Mouse (Mus musculus) heart, adult 2 months (tissue): ENCODE measurements around the gene Mindy4b-ps.

Experiments
- CTCF ChIP-seq: fragments of 200-600 bp; IDR thresholded peaks from 2 replicates; pipeline ENCODE4 v1.8.1; 2022; ENCODE audit warnings: antibody characterized with exemption, mild to moderate bottlenecking, moderate library complexity
- POLR2A ChIP-seq: fragments of 200-500 bp; IDR thresholded peaks from 2 replicates; pipeline ENCODE4 v1.6.1; 2011; ENCODE audit warnings: mild to moderate bottlenecking, low read depth, low read length, control low read depth; ENCODE audit not compliant: insufficient read depth

DNA sequence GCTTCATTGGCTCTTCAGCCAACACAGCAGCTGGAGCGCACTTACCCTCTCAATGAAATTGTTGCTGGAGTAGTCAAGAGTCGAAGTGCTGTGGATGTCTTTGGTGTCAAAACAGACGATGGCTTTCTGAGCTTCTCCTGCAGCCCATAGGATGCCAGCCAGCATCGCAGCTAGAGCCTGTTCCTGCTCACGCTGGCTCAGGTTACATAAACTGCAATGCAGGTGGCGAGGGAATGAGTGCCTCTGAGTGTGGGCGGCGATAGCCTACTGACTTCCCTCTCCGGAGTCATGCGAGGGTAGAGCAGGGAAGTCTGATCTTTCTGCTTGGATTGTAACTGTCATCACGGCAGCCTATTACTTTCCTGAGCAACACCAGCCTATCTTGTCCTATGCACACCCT is 11.8 kb downstream of the Mindy4b-ps start:
- TF ChIP-seq POLR2A (no peak), CTCF (no peak)
